Mouse (Mus musculus): ENCODE measurements at regions not wholly inside any gene's neighbourhood (a gene's known extent, or its start where the extent isn't known, plus 50 kb on each side); places are given as distances from the start of the nearest gene placed in this dataset.

- H3K4me2 ChIP-seq, result no peak overlapping the region
- no peaks in the 10 kb centered on the region for H3K4me1 ChIP-seq (ENCODE audit: insufficient read depth)
- no peak for TF ChIP-seq CTCF (IDR thresholded peaks at IDR 0.05; ENCODE audit: low read depth)
- no peaks in the 10 kb centered on the region for H3K36me3 ChIP-seq (ENCODE audit: insufficient read depth)
- no peaks in the 10 kb centered on the region for H3K9me3 ChIP-seq (ENCODE audit: low read depth, low read length)
- no peak overlapping the region for H3K27ac ChIP-seq (ENCODE audit: low read depth)
- no peak overlapping the region for H3K4me3 ChIP-seq (ENCODE audit: low read depth, low read length)
- ATAC-seq (ENCODE audit: insufficient read depth) (no peak), DNase-seq (no peak)
- 88% methylated on average over 10 of the region's 10 CpGs for WGBS
- no peak overlapping the region for H3K9ac ChIP-seq
- H3K27me3 ChIP-seq (ENCODE audit: insufficient read depth, low read length), result no peaks in the 10 kb centered on the region
Observed at GRCm38 (mm10) chr3:42057286-42057868, 315.0 kb downstream of the D3Ertd751e start.

- no peaks in the 10 kb centered on the region for H3K9me3 ChIP-seq (ENCODE audit: low read depth, low read length)
- no peak for ATAC-seq (ENCODE audit: insufficient read depth)
- WGBS, result 62% methylated on average over 7 of the region's 7 CpGs
- H3K4me3 ChIP-seq (ENCODE audit: low read depth, low read length), result no peak overlapping the region
- no peak for DNase-seq
- H3K4me2 ChIP-seq, result no peak overlapping the region
- H3K4me1 ChIP-seq (ENCODE audit: insufficient read depth), result no peaks in the 10 kb centered on the region
- TF ChIP-seq CTCF (IDR thresholded peaks at IDR 0.05; ENCODE audit: low read depth), result no peak
- no peak overlapping the region for H3K9ac ChIP-seq
- no peak overlapping the region for H3K27ac ChIP-seq (ENCODE audit: low read depth)
- no peaks in the 10 kb centered on the region for H3K27me3 ChIP-seq (ENCODE audit: insufficient read depth, low read length)
- H3K36me3 ChIP-seq (ENCODE audit: insufficient read depth), result no peaks in the 10 kb centered on the region
Observed at GRCm38 (mm10) chr3:42065093-42065935, 322.9 kb downstream of the D3Ertd751e start.

DNA sequence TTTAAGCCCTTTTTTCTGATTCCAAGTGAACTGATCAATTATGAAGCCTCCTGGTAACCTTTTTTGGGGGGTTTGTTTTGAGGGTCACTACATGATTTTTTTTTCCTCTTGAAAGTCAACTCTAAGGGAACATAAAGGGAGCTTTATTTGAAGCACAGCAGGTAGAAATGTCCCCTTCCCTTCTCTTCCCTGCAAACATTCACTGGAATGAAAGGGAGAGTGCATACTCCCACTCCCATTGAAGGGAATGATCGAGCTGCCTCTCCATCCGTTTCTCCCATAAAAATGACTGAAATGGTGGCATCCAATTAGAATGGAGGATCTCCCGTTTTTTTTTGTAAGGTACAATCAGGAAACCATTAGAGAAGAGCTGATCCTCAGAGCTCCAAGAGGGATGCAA, 323.6 kb downstream of the D3Ertd751e start:
- no peak for TF ChIP-seq CTCF (IDR thresholded peaks at IDR 0.05; ENCODE audit: low read depth)
- Histone ChIP-seq H3K27ac (ENCODE audit: low read depth) (no peak overlapping the region), H3K9ac (no peak overlapping the region), H3K4me3 (ENCODE audit: low read depth, low read length) (no peak overlapping the region), H3K27me3 (ENCODE audit: insufficient read depth, low read length) (no peaks in the 10 kb centered on the region), H3K36me3 (ENCODE audit: insufficient read depth) (no peaks in the 10 kb centered on the region), H3K4me1 (ENCODE audit: insufficient read depth) (no peaks in the 10 kb centered on the region), H3K4me2 (no peak overlapping the region), H3K9me3 (ENCODE audit: low read depth, low read length) (no peaks in the 10 kb centered on the region)
- ATAC-seq (ENCODE audit: insufficient read depth) (no peak), DNase-seq (no peak)
- 63% methylated on average over 3 of the region's 3 CpGs for whole genome bisulfite sequencing

GRCm38 (mm10) chr3:42067036-42067435, 324.6 kb downstream of the D3Ertd751e start:
- no peak overlapping the region for H3K4me3 ChIP-seq (ENCODE audit: low read depth, low read length)
- DNase-seq (no peak), ATAC-seq (ENCODE audit: insufficient read depth) (no peak)
- H3K4me1 ChIP-seq (ENCODE audit: insufficient read depth), result no peaks in the 10 kb centered on the region
- no peak overlapping the region for H3K4me2 ChIP-seq
- no peak overlapping the region for H3K27ac ChIP-seq (ENCODE audit: low read depth)
- no peak overlapping the region for H3K9ac ChIP-seq
- no peak for TF ChIP-seq CTCF (IDR thresholded peaks at IDR 0.05; ENCODE audit: low read depth)
- H3K36me3 ChIP-seq (ENCODE audit: insufficient read depth), result no peaks in the 10 kb centered on the region
- H3K9me3 ChIP-seq (ENCODE audit: low read depth, low read length), result no peaks in the 10 kb centered on the region
- no peaks in the 10 kb centered on the region for H3K27me3 ChIP-seq (ENCODE audit: insufficient read depth, low read length)
- WGBS, result 81% methylated on average over 5 of the region's 5 CpGs

- DNase-seq (peak; percentile 89), ATAC-seq (ENCODE audit: insufficient read depth) (peak; percentile 28; the same call in 1 of the 2 replicates)
- no peaks in the 10 kb centered on the region for H3K9me3 ChIP-seq (ENCODE audit: low read depth, low read length)
- no peaks in the 10 kb centered on the region for H3K36me3 ChIP-seq (ENCODE audit: insufficient read depth)
- H3K4me1 ChIP-seq (ENCODE audit: insufficient read depth), result no peaks in the 10 kb centered on the region
- no peak overlapping the region for H3K4me3 ChIP-seq (ENCODE audit: low read depth, low read length)
- peak; percentile 68 for TF ChIP-seq CTCF (IDR thresholded peaks at IDR 0.05; ENCODE audit: low read depth)
- H3K27ac ChIP-seq (ENCODE audit: low read depth), result no peak overlapping the region
- WGBS, result 29% methylated on average over 11 of the region's 11 CpGs
- no peak overlapping the region; the same call in 1 of the 2 replicates for H3K4me2 ChIP-seq
- no peak overlapping the region for H3K9ac ChIP-seq
- H3K27me3 ChIP-seq (ENCODE audit: insufficient read depth, low read length), result no peaks in the 10 kb centered on the region
Observed at GRCm38 (mm10) chr3:42074532-42075287, 332.3 kb downstream of the D3Ertd751e start.

GRCm38 (mm10) chr3:42110976-42111847, 368.8 kb downstream of the D3Ertd751e start:
- WGBS, result 38% methylated on average over 13 of the region's 13 CpGs
- Histone ChIP-seq H3K27ac (ENCODE audit: low read depth) (no peak overlapping the region), H3K27me3 (ENCODE audit: insufficient read depth, low read length) (no peaks in the 10 kb centered on the region), H3K36me3 (ENCODE audit: insufficient read depth) (no peaks in the 10 kb centered on the region), H3K9me3 (ENCODE audit: low read depth, low read length) (no peaks in the 10 kb centered on the region), H3K4me3 (ENCODE audit: low read depth, low read length) (no peak overlapping the region), H3K4me1 (ENCODE audit: insufficient read depth) (no peaks in the 10 kb centered on the region), H3K4me2 (no peak overlapping the region), H3K9ac (no peak overlapping the region)
- peak; percentile 84 for DNase-seq
- ATAC-seq (ENCODE audit: insufficient read depth), result peak; percentile 83; the same call in 1 of the 2 replicates
- peak; percentile 78 for TF ChIP-seq CTCF (IDR thresholded peaks at IDR 0.05; ENCODE audit: low read depth)
